Mouse (Mus musculus) heart, postnatal 0 days (tissue): ENCODE measurements around the gene Psma3.

ENCODE experiments used
- CTCF ChIP-seq: IDR thresholded peaks from 2 replicates; pipeline ENCODE4 v1.5.1; 2016; ENCODE audit warnings: antibody characterized with exemption, control low read depth, low read depth
- EP300 ChIP-seq: IDR thresholded peaks from 2 replicates; pipeline ENCODE4 v1.6.1; 2016; ENCODE audit warnings: antibody characterized with exemption, low read depth

- TF ChIP-seq EP300, result no peak
- no peak for TF ChIP-seq CTCF
These were observed 42.8 kb downstream of the Psma3 start for GRCm38 (mm10) chr12:71017242-71017571.
